Mouse (Mus musculus): ENCODE results near the gene Mrm2.

DNA sequence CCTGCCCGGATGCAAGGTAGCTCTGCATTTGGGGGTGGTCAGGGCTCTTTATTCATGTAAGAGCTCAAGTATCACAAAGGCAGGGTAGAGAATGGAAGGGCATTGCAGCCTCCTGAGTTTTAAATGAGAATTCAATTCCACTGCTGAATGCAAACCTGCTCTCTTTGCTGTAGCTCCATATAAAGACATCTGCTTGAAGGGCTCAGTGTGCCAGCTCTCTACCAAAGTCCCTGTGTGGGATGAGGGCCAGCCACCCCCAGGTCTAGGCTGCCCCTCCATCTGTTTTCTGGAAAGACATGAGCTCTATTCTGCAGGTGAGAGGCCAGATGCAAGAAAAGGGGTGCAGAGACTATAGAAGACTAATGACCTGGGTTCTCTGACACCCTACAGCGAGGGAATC is 46.9 kb downstream of the Mrm2 start:
- TF ChIP-seq POLR2A (IDR thresholded peaks at IDR 0.05; ENCODE audit: borderline replicate concordance, low read depth, low read length) (no peak), CTCF (IDR thresholded peaks at IDR 0.05; ENCODE audit: low read depth, low read length) (no peak)

Measured in bone marrow macrophage, adult 2 months (primary cell).